Mouse (Mus musculus) CH12.LX (cell line): ENCODE data around the gene Nenf. TPM values are rescaled to one million over a fixed set of nuclear protein-coding genes. Genes with fewer than 3 reads are reported as not detected.

Experiments
- DNase-seq: peaks from one replicate; pipeline ENCODE4 v3.0.0-alpha.2; 2013; ENCODE audit errors: extremely low read depth
- H3K27ac ChIP-seq: 2 replicates; pipeline ENCODE4 v1.5.1; 2012; ENCODE audit warnings: low read depth, mild to moderate bottlenecking, control low read depth, moderate library complexity; ENCODE audit not compliant: insufficient read depth
- H3K27me3 ChIP-seq: replicated peaks from 2 replicates; pipeline ENCODE3; 2012; ENCODE audit warnings: inconsistent platforms
- H3K36me3 ChIP-seq, 2 experiments: replicated peaks in 1 of 2; 2 replicates each; pipeline versions ENCODE3 to v1.6.1; 2012; ENCODE audit warnings: inconsistent platforms in 1 of 2, low read length in 1 of 2, mild to moderate bottlenecking in 1 of 2, mixed read lengths in 1 of 2, moderate library complexity in 1 of 2; ENCODE audit not compliant: control insufficient read depth in 1 of 2, insufficient read depth in 1 of 2
- H3K4me1 ChIP-seq, 2 experiments: 2 replicates each; pipeline ENCODE4 v1.6.1; 2012; ENCODE audit warnings: inconsistent platforms in 1 of 2, moderate library complexity in 1 of 2; ENCODE audit not compliant: insufficient read depth in 2 of 2, control insufficient read depth in 1 of 2
- H3K4me2 ChIP-seq: 2 replicates; pipeline ENCODE4 v1.6.1; 2012; ENCODE audit warnings: low read depth, mild to moderate bottlenecking, control low read depth; ENCODE audit not compliant: poor library complexity, insufficient read depth, severe bottlenecking
- H3K4me3 ChIP-seq, 3 experiments: fragments of 150-350 bp in 1 of 3; sonication (generic) in 1 of 3; replicated peaks in 1 of 3; 2 replicates each; pipeline versions ENCODE3 to v1.5.1; 2011 to 2012; ENCODE audit warnings: low read depth in 2 of 3, low read length in 2 of 3, mild to moderate bottlenecking in 2 of 3, moderate library complexity in 2 of 3, control low read depth in 1 of 3, improper control_type of control experiment in 1 of 3, inconsistent platforms in 1 of 3, mixed read lengths in 1 of 3; ENCODE audit not compliant: poor library complexity in 1 of 3
- H3K79me2 ChIP-seq: replicated peaks from 2 replicates; pipeline ENCODE4 v1.6.1; 2012; ENCODE audit warnings: mild to moderate bottlenecking, moderate library complexity; ENCODE audit not compliant: control insufficient read depth, poor library complexity, insufficient read depth, severe bottlenecking; ENCODE audit errors: extremely low read depth
- H3K9ac ChIP-seq: 2 replicates; pipeline ENCODE4 v1.6.1; 2012; ENCODE audit warnings: low read depth, mild to moderate bottlenecking, control low read depth, moderate library complexity; ENCODE audit not compliant: insufficient read depth
- H3K9me3 ChIP-seq: replicated peaks from 2 replicates; pipeline ENCODE3; 2012; ENCODE audit warnings: low read length, inconsistent platforms, mixed read lengths
- CTCF ChIP-seq, 2 experiments: IDR thresholded peaks in 1 of 2; conservative IDR thresholded peaks in 1 of 2; 2 replicates each; pipeline ENCODE4 v1.5.1; 2011 to 2012; ENCODE audit warnings: low read depth in 2 of 2, low read length in 2 of 2, improper control_type of control experiment in 1 of 2, inconsistent platforms in 1 of 2, mild to moderate bottlenecking in 1 of 2, moderate library complexity in 1 of 2
- EP300 ChIP-seq: IDR thresholded peaks from 2 replicates; pipeline ENCODE4 v1.6.1; 2011; ENCODE audit warnings: low read length, improper control_type of control experiment
- ETS1 ChIP-seq: conservative IDR thresholded peaks from 2 replicates; pipeline ENCODE4 v1.6.1; 2012; ENCODE audit warnings: low read depth, mild to moderate bottlenecking, inconsistent platforms, low read length, improper control_type of control experiment, moderate library complexity
- IRF4 ChIP-seq: IDR thresholded peaks from 2 replicates; pipeline ENCODE4 v1.6.1; 2014; ENCODE audit warnings: low read depth, mild to moderate bottlenecking, inconsistent platforms, low read length, improper control_type of control experiment
- JUN ChIP-seq: IDR thresholded peaks from 2 replicates; pipeline ENCODE4 v1.6.1; 2011; ENCODE audit warnings: low read depth, mild to moderate bottlenecking, low read length, improper control_type of control experiment, moderate library complexity; ENCODE audit not compliant: insufficient read depth
- KAT2A ChIP-seq: IDR thresholded peaks from 2 replicates; pipeline ENCODE4 v1.6.1; 2012; ENCODE audit warnings: low read length, improper control_type of control experiment, inconsistent platforms; ENCODE audit not compliant: insufficient replicate concordance
- MAX ChIP-seq: IDR thresholded peaks from 2 replicates; pipeline ENCODE4 v1.6.1; 2011; ENCODE audit warnings: low read length, improper control_type of control experiment
- MEF2A ChIP-seq: IDR thresholded peaks from 2 replicates; pipeline ENCODE4 v1.6.1; 2014; ENCODE audit warnings: low read depth, mild to moderate bottlenecking, inconsistent platforms, low read length, improper control_type of control experiment, borderline replicate concordance
- MXI1 ChIP-seq: IDR thresholded peaks from 2 replicates; pipeline ENCODE4 v1.6.1; 2011; ENCODE audit warnings: mild to moderate bottlenecking, low read depth, low read length, improper control_type of control experiment
- RAD21 ChIP-seq: IDR thresholded peaks from 2 replicates; pipeline ENCODE4 v1.6.1; 2011; ENCODE audit warnings: low read depth, mild to moderate bottlenecking, low read length, improper control_type of control experiment, moderate library complexity
- RCOR1 ChIP-seq: conservative IDR thresholded peaks from 2 replicates; pipeline ENCODE4 v1.6.1; 2012; ENCODE audit warnings: low read depth, mild to moderate bottlenecking, inconsistent platforms, low read length, improper control_type of control experiment
- SIN3A ChIP-seq: IDR thresholded peaks from 2 replicates; pipeline ENCODE4 v1.6.1; 2012; ENCODE audit warnings: low read length, improper control_type of control experiment, inconsistent platforms
- SMC3 ChIP-seq: IDR thresholded peaks from 2 replicates; pipeline ENCODE4 v1.6.1; 2011; ENCODE audit warnings: low read depth, low read length, improper control_type of control experiment
- TCF12 ChIP-seq: IDR thresholded peaks from 2 replicates; pipeline ENCODE4 v1.6.1; 2014; ENCODE audit warnings: low read depth, mild to moderate bottlenecking, inconsistent platforms, low read length, improper control_type of control experiment
- ZC3H11A ChIP-seq: IDR thresholded peaks from 2 replicates; pipeline ENCODE4 v1.6.1; 2012; ENCODE audit warnings: low read depth, mild to moderate bottlenecking, inconsistent platforms, low read length, improper control_type of control experiment
- ZKSCAN1 ChIP-seq: IDR thresholded peaks from 2 replicates; pipeline ENCODE4 v1.6.1; 2012; ENCODE audit warnings: low read depth, inconsistent platforms, low read length, improper control_type of control experiment, borderline replicate concordance
- dilution Hi-C: fragments of 300-500 bp; cut with MboI; formaldehyde crosslinking; loops from 2 replicates; pipeline ENCODE4 v1.14.3; 2020; ENCODE audit warnings: low sequenced_read_pairs; ENCODE audit not compliant: extremely low pct_unique_long_range_greater_than_20kb, extremely low pct_ligation_motif_present
- in situ Hi-C: fragments of 300-500 bp; cut with MboI; formaldehyde crosslinking; loops from 3 replicates; pipeline ENCODE4 v1.14.3; 2019; ENCODE audit warnings: low sequenced_read_pairs, low pct_ligation_motif_present, low pct_unique_long_range_greater_than_20kb, mixed read lengths
- polyA plus RNA-seq: library from polyadenylated mRNA; unstranded; fragments of >175 nt; gene quantifications from 2 replicates; pipeline ENCODE4 v1.2.1, GENCODE M21; 2012; ENCODE audit warnings: low read depth; ENCODE audit not compliant: insufficient read length
- total RNA-seq, 2 experiments: library from RNA; depleted of rRNA; stranded (reverse); fragments of 300-350 nt in 1 of 2; fragments of >200 nt in 1 of 2; gene quantifications; 2 replicates each; pipeline ENCODE4 v1.2.3; 2012 to 2014

Nenf gene
- total and polyA plus RNA-seq, 3 experiments = 28.8 to 86.7 (median 43.8) TPM

DNA sequence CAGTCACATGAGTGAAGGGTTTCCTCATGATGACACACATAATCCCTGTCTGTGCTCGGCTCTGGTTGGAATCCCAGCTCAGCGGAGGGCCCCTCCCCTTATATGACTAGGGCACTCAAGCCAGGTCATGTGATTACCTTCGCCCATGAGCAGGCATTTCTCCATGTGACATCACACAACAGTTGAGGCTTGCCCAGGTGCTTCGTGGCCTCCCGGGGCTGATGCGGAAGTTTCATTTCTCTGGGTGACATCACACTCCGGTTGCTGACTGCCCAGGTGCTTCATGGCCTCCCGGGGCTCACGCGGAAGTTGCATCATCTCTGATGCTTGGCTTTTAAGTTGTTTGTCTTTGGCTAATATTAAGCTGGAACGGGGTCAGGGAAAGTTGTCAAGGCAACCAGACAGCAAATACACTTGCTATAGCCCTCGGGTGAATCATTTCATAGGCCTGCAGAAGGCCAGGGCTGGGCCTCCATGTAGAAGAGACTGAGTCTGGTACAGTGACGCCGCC is 40.4 kb downstream of the Nenf start (continued):
- TF ChIP-seq RCOR1 (peak; percentile 82), MAX (peak; percentile 96), MXI1 (peak; percentile 51; the same call in 1 of the 2 replicates), MEF2A (peak; percentile 96)

DNA sequence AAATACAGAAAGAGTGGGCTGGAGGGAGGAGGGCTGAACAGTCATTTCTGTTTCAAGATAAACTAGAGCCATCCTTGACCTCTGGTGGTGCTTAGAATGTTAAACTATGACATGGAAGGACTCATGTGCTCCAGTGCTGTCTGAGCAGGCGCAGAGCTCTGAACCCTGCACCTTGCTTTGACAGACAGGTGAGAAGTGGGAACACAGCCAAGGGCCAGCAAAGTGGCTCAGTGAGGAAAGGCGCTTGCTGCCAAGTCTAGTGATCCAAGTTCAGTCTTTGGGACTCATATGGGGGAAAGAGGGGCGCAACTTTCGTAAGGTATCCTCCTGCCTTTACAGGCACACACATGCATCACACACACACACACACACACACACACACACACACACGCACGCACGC is 41.8 kb downstream of the Nenf start:
- H3K36me3 ChIP-seq = no peaks in the 10 kb centered on the region
- dilution Hi-C loops = no loop called here
- TF ChIP-seq SIN3A (0 out of 2 replicates have a peak, but pooled peaks have one; percentile 30), JUN (no peak)
- no peak for DNase-seq
- H3K9me3 ChIP-seq = peaks cover 7% of the 10 kb centered on the region
- H3K27ac ChIP-seq = peak overlapping the region; percentile 28
- no peak overlapping the region for H3K9ac ChIP-seq
- no peaks in the 10 kb centered on the region for H3K27me3 ChIP-seq
- H3K4me1 ChIP-seq = peaks cover 41 to 81% of the 10 kb centered on the region in 2 experiments
- in situ Hi-C loops = no loop called here
- H3K4me3 ChIP-seq = no peak overlapping the region
- H3K4me2 ChIP-seq = no peak overlapping the region
- no peaks in the 10 kb centered on the region for H3K79me2 ChIP-seq

DNA sequence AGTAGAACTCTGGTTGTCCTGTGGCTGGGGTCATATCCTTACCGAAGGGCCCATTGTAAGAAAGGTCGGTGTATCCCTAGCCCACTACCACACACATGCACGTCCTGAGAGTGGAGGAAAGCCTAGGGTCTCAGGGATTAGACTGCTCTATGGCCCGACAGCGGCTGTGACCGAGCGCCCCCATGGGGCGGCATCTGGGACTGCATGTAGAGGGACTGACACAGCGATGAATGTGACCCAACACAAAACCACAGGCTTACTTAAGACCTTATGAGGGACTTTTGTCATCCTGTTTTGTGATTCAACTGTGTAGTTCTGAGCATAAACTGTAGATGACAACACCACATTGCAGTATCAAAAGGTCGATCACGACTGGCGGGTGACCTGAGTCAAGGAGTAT is 42.5 kb downstream of the Nenf start:
- peak; percentile 81 for DNase-seq
- no peak overlapping the region for H3K4me2 ChIP-seq
- H3K27me3 ChIP-seq = no peaks in the 10 kb centered on the region
- H3K9ac ChIP-seq = no peak overlapping the region
- TF ChIP-seq CTCF (conservative IDR thresholded peaks at IDR 0.05 in 1 of 2, IDR thresholded peaks at IDR 0.05 in 1 of 2; ENCODE audit: low read depth in 2 of 2, low read length in 2 of 2) (peak; percentile 92 to 98), ZC3H11A (peak; percentile 57), ZKSCAN1 (no peak), MEF2A (peak; percentile 10; the same call in 1 of the 2 replicates), TCF12 (peak; percentile 33; the same call in 1 of the 2 replicates), ETS1 (peak; percentile 83), IRF4 (peak; percentile 75), RAD21 (peak; percentile 96), MXI1 (no peak), KAT2A (no peak), SIN3A (no peak), EP300 (no peak; the same call in 1 of the 2 replicates), SMC3 (peak; percentile 90)
- H3K4me1 ChIP-seq = peaks cover 35 to 75% of the 10 kb centered on the region in 2 experiments
- no peak overlapping the region for H3K4me3 ChIP-seq
- dilution Hi-C loops = no loop called here
- peaks cover 9% of the 10 kb centered on the region for H3K9me3 ChIP-seq
- peak overlapping the region; percentile 28 for H3K27ac ChIP-seq
- no peaks in the 10 kb centered on the region for H3K36me3 ChIP-seq
- in situ Hi-C loops = no loop called here
- H3K79me2 ChIP-seq = no peaks in the 10 kb centered on the region
